Mouse (Mus musculus): Measurements from ENCODE around the gene Togaram2.

- TF ChIP-seq GATA1 (IDR thresholded peaks at IDR 0.05; ENCODE audit: borderline replicate concordance, low read length) (no peak), FLI1 (IDR thresholded peaks at IDR 0.05; ENCODE audit: low read length) (no peak)
These were observed 25.0 kb downstream of the Togaram2 start for GRCm38 (mm10) chr17:71697896-71698618.

Measured in megakaryocyte, embryonic 14.5 days (primary cell).